Mouse (Mus musculus): ENCODE data around the gene Neu2.

GRCm38 (mm10) chr1:87525041-87525440 is 15.4 kb downstream of the Neu2 start:
- no peak for TF ChIP-seq GATA1 (IDR thresholded peaks at IDR 0.05; ENCODE audit: borderline replicate concordance, low read length)
- no peak for TF ChIP-seq FLI1 (IDR thresholded peaks at IDR 0.05; ENCODE audit: low read length)
